Mouse (Mus musculus): ENCODE measurements around the gene Nxn.

DNA sequence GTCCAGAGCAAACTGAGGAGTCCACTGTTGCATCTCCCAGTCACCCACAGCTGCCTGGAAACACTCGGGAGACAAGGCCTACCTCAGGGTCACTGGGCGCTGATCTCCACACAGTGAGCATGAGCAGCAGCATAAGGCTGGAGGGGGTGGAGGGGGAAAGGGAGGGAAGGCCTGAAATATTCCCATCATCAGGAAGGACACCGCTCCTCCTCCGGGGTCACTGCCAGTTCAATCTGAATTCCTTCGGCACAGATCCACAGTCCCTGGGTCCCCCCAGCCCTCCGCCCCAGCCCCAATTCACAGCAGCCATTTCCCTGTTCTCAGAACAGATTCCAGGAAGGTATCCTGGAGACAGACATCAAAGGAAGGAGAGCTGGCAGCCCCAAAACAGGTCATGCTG is 35.8 kb downstream of the Nxn start:
- TF ChIP-seq TAL1 (IDR thresholded peaks at IDR 0.05; ENCODE audit: low read length) (no peak), GATA1 (IDR thresholded peaks at IDR 0.05; ENCODE audit: low read length) (no peak)
